Mouse (Mus musculus) retina, postnatal 1 day (tissue): ENCODE measurements at regions not wholly inside any gene's neighbourhood (a gene's known extent, or its start where the extent isn't known, plus 50 kb on each side); places are given as distances from the start of the nearest gene placed in this dataset.

Experiments used
- DNase-seq: peaks from one replicate; pipeline ENCODE4 v3.0.0-alpha.2; 2012

DNA sequence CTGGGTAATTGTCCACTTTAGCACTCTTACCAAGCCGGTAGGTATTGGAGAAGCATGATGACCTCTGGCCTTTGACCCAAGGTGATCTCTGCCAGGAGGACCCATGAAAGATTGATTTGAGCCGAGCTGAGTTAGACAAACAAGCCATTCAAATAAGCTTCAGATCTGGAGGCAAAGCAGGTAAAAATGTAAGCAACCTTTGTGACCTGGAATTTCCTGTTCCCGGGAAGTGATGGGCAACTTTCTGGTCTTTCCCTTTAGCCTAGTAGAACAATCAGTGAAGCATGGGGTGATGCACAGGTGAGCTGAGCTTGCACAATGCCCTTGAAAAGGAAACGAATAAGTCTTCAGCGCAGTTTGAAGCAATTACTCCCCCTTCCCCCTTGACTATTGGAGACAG lies 127.0 kb downstream of the Mycn start:
- no peak for DNase-seq

DNA sequence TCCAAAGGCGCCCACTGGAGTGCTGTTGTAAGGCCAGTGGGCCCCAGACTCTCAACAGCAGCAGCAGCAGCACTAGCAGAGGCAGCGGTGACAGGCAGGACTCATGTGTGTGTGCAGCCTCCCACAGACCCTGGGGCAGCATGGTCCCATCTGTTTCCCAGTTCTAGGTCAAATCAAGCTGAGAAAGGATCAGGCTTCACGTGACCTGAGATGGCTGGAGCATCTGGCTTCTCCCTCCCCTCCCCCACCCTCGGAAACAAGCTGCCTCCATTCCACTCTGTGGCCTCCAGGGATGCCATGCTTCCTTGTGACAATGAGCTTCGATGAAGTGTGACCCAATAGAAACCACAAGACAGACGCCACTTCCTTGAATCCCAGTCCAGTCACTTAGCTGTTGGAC lies 128.8 kb downstream of the Mycn start:
- DNase-seq = peak; percentile 98

DNA sequence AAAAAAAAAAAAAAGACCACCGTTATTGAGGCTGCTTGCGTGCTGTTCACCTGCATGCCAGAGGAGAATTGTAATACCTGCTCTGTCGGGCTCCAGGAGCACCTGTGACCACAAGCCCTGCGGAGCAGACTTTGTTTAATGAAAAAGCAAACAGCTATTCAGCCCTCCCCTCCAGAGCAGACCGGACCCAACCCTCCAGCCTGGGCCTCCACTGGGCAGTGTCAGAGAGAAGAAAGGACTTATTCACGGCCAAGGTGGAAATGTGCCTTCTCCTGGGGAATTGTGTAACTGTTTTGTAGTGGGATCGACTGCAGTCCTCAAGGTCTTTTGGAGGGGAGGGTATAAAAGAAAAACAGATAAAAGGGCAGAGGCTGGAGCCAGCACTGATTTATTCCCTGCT lies 130.8 kb downstream of the Mycn start:
- DNase-seq = peak; percentile 32

DNA sequence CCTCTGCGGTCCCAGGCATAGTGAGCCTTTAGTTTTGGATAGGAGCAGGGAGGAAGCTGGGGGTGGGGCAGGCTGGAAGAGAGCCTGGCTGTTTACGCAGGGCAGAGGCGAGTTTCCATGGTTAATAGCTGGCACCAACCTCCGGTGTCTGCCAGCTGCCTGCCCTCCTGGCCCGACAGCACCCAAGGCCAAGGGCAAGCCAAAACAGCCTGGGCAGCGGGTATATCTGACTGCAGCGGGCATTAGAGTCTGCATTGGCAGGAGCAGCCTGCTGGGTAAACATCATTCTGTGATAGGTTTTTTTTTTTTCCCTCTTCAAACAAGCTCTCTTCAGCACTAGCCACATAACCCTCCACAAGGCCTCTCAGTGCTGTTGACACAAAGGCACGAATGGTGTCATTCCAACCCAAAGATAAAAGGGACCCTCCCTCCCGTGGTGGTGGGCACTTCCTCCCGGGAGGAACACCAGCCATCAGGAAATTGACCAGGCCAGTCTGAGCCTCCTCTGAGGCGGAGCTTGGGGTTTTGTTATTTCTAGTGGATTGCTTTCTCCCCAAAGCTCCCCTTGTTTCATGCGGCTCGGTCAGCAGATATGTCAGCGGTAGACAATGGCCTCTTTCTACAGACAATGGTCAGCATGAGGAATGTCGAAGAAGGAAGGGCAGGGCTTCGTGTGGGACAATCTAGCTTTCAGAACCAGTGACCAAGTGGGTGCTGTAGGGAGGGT lies 131.4 kb downstream of the Mycn start:
- DNase-seq = peak; percentile 87

DNA sequence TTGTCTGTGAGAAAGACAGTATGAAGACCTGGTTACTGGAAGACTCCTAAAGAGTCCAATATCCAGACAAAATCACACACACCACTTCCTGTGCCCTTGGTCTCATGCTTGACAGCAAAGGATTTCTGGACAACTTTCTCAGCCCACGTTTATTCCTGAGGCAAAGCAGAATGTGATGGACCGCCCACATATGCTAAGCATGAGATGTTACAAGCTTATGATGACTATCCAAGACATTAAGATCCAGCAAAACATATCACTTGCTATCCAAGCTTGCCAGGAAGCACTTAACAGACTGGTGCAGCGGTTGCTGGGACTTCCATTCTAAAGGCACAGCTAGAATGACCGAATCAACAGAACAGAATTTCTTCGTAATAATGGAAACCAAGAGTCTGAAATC lies 133.6 kb downstream of the Mycn start:
- DNase-seq = no peak

DNA sequence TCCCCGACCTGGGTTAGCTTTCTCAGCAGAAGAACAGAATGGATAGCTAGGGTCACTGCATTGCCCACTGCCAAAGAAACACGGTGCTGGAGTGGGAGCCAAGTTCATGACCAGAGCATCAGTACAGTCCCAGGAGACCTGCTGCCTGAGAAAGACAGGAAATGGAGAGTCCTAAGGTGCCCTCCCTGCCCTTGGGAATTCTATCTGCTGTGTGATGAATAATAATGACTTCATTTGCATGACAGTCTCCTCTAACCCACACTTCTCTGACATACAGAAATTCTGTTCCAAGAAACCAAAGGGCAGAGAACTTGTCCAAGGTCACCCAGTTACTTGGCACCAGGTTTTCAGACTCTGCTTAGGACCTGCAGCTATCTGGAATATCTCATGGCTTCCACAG lies 138.1 kb downstream of the Mycn start:
- no peak for DNase-seq

DNA sequence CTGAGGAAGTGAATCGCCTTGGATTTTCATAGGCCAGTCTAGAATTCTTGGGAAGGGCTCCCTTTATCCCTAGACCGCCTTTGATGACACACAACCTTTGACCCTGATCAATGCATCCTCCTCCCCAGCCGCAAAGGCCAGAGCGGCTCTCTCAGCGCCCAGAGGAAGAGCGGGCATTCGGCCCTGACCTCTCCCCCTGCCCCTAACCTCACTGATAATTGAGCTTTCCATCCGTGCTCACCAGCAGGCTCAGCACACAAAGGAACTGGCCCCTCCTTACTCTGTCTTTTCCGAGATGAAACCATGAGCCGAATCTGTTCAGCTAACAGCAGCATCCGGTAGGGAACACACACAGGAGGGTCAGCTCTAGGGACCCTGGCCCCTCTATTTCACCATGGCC lies 139.3 kb downstream of the Mycn start:
- peak; percentile 63 for DNase-seq

DNA sequence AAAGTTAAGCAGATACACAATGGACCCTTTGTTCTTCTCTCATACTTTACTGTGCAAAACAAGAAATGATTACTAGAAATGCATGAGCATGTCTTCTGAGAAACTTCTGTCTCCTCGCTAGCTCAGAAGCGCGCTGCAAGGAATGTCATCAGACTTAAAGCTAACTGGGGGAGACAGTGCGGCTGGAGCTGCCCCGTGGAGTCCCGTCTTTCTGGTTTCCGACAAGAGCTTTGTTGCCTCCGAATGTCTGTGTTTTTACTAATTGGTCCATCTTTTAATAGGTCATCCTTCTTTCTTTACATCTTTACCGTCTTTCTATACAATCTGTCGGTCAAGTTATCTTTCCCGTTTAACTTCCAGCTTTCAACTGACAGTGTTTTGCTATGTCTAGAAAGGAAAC lies 140.0 kb downstream of the Mycn start:
- DNase-seq = peak; percentile 55

DNA sequence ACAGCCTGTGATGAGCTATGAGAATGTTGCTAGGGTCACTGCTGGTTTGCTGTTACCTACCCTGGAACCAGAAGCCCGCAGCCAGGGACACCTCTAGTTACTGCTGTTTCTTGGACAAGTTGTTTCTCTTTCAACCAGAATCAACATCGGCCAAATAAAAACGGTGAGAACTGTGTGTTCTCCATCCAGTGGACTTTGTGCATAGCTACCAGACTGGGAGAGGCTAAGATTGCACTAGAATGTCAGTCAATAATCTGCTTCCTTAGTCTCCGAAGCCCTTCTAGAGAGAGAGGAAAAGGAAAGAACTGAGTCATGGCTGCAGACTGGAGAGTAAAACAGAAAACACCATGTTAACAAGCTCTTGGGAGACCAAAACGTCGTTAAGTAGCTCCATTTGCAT lies 141.6 kb downstream of the Mycn start:
- DNase-seq = no peak

DNA sequence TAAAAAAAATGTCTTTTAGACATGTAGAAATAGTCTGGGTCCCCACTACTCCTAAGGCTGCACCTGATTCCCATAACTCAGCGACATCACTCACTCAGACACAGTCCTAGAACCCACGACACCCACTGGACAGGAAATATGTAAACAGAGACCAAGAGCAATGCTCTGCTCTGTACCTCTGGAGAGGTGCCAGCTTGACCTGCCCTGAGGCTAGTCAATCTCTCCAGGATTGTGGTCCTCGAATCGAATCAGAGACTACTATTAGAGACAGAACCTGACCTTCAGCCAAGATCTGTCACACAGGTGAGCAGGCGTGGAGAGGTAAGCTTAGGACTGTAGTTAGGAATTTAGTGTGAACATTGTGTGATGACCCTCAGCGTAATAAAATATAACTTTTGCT lies 152.7 kb downstream of the Mycn start:
- no peak for DNase-seq

DNA sequence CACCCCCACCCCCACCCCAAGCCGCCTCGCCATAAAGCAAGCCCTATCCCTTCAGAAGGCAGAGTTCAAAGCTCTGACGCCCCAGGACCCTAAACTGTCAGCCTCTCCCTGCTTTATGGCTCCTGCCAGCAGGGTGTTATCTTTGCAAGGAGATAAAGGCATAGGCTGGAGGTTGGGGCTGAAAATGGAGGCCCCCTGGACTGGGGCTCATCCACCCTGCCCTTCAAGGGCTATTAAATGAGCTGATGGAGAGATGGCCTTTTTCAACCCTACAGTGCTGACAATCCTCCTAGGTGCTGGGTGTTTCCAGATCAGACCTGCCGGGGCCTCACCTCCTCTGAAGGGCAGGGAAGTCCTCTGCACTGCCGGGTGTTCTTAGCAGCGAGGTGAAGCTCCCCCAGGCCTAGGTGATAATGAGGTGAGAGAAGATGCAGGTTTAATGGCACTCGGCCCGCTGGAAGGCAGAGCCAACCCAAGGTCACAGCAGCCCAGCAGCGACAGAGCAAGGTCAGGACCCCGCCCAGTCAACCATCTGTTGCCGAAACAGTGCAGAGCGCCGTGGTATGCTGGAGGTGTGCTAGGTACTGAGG lies 153.4 kb downstream of the Mycn start:
- DNase-seq = no peak

DNA sequence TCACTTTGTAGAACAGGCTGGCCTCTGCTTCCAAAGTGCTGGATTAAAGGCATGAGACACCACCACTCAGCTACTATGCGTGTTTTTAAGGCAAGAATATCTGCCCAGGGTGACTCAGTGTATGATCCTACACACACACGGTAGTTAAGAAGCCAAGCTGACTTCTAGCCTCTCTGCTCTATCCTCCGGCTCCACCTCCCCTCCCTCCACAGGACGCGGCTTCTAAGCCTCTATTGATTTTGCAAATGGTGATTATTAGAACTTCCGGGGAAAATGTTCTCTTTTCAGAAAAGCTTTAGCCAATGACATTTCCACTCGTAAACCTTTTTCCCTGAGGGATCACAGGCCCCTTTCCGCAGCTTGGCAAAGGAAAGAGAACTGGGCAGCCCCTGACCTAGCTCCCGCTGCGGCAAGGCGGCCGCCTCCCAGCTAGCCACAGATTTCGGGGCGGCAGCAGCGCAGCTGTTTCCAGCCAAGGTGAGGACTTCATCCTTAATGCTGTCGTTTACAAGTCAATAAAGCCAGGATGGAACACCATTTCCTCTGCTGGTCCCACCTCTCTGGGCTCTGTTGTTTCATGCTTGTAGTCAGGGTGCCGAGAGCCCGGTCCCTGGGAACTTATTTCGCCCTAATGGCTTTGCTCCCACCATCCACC lies 154.0 kb downstream of the Mycn start:
- no peak for DNase-seq

DNA sequence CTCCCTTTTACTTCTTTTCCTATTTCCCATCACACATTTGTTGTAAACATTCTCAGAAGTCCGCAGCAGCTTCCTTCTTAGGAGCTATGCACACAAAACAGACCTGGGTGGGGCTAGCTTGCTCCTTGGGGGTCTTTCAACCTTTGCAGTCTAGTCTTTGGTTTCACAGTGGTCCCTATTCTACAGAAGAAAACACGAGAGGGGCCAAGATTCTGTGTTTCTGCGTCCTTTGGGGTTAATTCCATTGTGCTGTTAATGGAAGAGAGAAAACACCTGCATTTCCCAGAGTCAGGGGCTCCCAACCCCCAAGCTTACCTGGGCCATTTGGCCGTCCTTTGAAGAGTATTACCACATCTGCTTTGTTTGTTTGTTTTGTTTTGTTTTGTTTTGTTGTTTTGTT lies 154.6 kb downstream of the Mycn start:
- no peak for DNase-seq

DNA sequence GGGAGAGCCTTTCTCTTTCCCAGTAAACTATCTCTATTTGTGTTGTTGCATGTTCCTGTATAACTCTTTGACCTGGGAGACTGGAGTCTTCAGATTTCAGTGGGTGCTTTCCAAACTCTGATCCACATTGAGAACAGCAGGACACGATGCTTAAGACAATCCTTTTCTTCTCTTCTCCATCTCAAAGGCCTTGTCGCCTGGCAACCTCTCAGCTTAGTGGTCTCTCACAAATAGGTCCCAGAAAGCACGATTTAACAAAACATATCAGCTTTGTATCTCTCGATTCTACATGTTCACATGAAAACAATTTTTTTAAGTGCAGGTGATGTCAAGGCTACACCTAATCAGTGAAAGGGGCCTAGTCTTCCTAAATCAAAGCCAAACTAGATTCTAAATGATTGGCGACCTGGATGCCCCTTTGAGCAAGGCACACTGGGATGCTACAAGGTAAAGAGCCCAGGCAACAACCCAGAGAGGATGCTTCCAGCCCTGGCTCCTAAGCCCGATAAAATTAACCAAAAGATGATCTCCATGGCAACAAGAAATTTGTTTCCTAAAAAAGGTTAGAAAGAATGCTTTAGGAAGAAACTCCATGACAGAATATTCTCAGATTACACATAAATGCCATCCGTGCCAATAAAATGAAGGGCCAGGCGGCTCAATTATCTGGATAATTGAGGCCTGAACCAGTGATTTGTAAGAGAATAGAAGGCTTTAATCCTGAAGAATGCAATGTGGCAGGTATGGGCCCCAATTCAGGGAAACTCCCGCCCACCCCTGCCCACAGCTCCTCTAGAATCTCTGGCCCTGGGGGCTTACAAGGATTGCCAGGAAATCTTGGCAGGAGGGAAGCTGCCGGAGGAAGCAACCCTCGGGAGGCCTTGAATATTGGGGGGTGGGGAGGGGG lies 157.8 kb downstream of the Mycn start:
- no peak for DNase-seq

DNA sequence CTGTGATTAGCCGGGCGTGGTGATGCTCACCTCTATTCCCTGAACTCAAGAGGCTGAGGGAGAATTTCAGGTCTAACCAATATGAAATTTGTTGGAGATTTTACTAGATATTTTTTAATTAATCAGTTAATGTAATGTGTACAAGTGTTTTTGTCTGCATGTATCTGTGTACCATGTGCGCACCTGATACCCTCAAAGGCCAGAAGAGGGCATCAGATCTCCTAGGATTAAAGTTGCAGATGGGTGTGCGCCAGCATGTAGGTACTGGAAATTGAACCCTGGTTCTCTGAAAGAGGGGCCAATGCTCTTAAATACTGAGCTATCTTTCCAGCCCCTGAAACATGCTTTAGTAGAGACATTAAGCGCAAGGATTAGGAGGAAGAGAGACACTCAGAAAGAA lies 160.2 kb downstream of the Mycn start:
- DNase-seq = peak; percentile 40

DNA sequence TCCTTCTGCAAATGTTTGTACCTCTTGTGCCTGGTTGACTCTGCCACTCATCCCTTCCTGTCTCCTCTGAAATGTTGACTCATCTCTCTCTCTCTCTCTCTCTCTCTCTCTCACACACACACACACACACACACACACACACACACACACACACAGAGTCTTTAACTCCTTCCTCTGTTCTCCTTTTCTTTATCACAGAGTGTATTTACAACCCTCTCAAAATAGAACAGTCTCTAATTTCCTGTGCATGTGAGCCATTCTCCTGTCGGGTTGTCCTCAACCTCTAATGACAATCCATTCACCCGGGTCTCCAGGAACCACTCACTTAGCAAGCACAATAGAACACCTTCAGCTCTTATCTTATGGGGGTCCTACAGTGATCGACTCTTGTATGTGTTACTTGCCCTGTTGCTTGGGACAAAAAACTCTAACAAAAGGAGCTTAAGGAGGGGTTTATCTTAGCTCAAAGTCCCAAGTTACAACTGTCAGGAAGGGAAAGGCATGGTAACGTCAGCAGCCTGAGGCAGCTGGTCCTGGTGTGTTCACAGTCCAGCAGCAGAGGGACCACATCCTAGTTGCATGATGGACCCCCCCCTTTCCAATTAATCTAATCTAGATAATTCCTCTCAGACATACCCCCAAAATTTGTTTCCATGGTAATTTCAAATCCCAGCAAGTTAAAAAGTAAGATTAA lies 163.0 kb downstream of the Mycn start:
- no peak for DNase-seq

DNA sequence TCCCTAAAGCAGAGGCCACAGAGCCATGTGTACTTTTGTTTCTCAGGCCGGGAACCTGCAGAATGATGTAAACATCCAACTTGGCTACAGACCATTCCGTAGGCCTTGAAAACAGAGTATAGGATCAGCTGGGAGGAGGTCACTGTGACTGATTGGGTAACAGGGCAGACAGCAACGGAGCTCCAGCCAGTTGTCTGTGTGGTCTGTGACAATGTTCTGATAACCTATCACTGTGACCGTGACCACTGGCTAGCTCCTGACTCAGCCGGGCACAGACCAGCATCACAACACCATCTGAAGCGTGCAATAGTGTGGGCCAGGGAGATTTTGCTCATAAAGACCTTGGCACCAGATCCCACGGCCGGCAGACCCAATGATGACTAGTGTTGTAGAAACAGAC lies 164.3 kb downstream of the Mycn start:
- DNase-seq = no peak

DNA sequence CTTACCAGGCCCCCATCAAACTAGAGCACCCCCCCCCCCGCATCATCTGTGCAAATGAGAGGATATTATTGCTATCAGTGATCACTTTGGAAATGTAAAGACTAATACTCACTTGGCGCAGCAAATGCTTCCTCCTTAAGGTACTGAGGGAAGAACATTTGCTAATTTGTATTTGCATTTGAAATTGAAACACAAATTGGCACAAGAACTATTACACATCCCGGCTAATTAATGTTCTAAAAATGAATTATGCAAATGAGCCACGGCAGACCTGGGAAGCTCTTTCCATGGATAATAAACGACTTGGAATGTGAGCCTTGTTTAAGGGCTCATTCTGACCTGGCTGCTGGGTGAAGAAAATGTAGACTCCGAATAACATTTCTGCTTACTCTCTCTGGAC lies 164.9 kb downstream of the Mycn start:
- no peak for DNase-seq

DNA sequence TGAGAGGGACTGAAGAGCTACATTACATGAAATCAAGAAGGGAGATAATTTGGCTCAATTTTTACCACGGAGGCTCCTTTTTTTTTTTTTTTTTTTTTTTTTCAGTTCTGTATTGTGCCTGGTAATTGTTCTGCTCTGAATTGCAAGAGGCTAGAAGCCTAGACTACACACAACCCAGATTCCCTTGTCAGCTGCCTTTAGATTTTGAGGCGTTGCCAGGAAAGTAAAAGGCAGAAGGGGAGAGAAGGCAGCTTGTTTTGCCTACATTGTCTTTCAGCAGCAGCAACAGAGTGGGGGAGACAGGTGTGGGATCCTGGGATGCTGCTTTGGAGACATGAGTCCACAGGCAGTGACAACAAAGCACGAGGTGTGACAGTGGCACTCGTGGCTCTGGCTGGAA lies 170.7 kb downstream of the Mycn start:
- DNase-seq = no peak

DNA sequence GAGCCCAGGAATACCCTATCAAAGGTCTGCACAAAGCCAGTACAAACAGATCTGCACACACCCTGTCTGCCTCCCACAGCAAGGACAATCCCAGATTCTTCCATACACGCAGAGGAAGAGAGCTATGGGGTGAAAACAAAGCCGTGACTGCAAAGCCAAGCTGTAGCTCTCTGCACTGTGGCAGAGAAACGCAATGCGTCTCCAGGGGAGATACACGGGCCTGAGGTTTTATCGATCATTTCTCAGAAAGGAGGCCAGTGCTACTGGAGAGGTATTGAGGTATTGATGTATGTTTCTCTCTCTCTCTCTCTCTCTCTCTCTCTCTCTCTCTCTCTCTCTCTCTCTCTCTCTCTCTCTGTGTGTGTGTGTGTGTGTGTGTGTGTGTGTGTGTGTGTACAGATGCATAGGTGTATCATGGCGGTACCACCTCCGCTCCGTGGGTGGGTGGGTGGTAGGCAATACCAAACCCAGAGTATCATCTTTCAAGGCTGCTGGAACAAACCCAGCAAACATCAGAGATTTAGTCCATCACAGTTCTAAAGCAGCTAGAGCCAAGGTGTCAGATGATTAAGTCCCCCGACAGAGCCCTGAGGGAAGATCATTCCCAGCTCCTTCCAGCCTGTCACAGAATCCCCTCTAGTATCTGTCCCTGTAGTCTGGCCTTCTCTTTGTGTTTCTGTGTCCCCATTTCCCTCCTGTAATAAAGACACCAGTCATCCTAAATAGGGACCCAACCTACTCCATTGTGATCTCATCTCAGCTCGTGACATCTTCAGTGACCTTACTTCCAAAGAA lies 175.0 kb downstream of the Mycn start:
- DNase-seq = peak; percentile 47

DNA sequence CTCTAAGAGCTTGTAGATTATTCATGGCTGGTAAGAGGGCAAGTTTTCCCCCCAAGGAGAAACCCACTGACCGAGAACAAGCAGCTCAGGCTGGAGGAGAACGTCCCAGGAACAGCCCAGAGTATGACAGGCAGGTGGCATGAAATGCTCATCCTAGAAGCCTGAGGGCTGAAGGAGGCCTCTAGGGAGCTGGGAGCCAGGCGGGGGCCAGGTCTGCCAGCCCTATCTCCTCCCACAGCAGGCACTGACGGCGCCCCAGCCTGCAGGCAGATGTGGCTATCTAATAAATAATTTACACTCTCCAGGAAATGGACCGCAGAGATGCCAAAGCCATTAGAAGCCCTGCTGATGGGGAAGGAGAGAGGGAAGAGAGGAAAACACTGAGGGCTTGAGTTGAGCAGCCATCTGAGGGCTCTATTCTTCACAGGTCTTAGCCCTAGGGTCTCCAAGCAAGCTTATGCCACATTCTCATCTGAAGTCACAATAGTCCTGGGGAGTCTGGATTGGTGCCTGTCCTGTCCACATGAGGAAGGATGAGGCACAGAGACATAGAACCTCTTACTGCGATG lies 176.1 kb downstream of the Mycn start:
- peak; percentile 58 for DNase-seq

DNA sequence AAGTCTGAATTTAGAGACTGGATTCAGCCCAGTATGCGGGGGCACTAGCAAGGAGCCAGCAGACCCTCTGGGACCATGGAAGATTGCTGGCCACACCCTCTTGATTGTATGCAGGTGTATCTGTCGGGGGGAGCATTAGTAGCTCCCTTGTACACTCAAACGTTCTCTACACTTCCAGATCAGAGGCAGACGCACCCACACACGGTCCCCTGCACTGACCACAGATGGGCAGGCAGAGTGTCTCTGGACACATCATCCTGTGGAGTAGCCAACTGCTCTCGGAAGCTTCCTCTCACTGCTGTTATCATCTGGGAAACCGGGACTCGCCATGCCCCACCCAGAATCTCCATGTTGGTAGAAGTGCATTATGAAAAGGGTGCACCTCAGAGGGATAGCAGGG lies 176.7 kb downstream of the Mycn start:
- no peak for DNase-seq
